Mouse (Mus musculus) kidney, adult 2 months (tissue): ENCODE measurements around the gene 2310033P09Rik.

Experiments used
- CTCF ChIP-seq: fragments of 200-500 bp; conservative IDR thresholded peaks from 2 replicates; pipeline ENCODE4 v1.5.1; 2011; ENCODE audit warnings: low read depth, mild to moderate bottlenecking, control low read depth, low read length, moderate library complexity, mixed read lengths; ENCODE audit not compliant: insufficient read depth, insufficient read length
- POLR2A ChIP-seq: fragments of 200-500 bp; IDR thresholded peaks from one replicate; pipeline ENCODE4 v1.6.1; 2011; ENCODE audit warnings: low read depth, low read length, control low read depth

GRCm38 (mm10) chr11:59209580-59209979 is 1.5 kb downstream of the 2310033P09Rik start:
- TF ChIP-seq CTCF, result no peak
- no peak for TF ChIP-seq POLR2A
